Mouse (Mus musculus): ENCODE measurements at regions not wholly inside any gene's neighbourhood (a gene's known extent, or its start where the extent isn't known, plus 50 kb on each side); places are given as distances from the start of the nearest gene placed in this dataset.

GRCm38 (mm10) chr9:78775462-78775861 is 160.1 kb downstream of the Cd109 start:
- Histone ChIP-seq H3K9me3 (replicated peaks; ENCODE audit: low read length) (no peaks in the 10 kb centered on the region), H3K27ac (ENCODE audit: insufficient read depth, low read depth) (no peak overlapping the region), H3K79me2 (replicated peaks; ENCODE audit: control insufficient read depth, extremely low read depth, insufficient read depth, poor library complexity, severe bottlenecking) (no peaks in the 10 kb centered on the region), H3K36me3 (replicated peaks in 1 of 2; ENCODE audit: control insufficient read depth in 1 of 2, insufficient read depth in 1 of 2, low read length in 1 of 2) (no peaks in the 10 kb centered on the region), H3K9ac (ENCODE audit: insufficient read depth, low read depth) (no peak overlapping the region), H3K4me3 (replicated peaks in 1 of 3; ENCODE audit: low read depth in 2 of 3, low read length in 2 of 3, poor library complexity in 1 of 3) (no peak overlapping the region), H3K4me2 (ENCODE audit: insufficient read depth, low read depth, poor library complexity, severe bottlenecking) (no peak overlapping the region), H3K4me1 (ENCODE audit: control insufficient read depth in 1 of 2, insufficient read depth in 2 of 2) (peaks cover 0 to 5% of the 10 kb centered on the region in 2 experiments; a peak in 1 of 4 replicates), H3K27me3 (replicated peaks) (no peaks in the 10 kb centered on the region)
- dilution Hi-C loops (cut with MboI; ENCODE audit: extremely low pct_ligation_motif_present, extremely low pct_unique_long_range_greater_than_20kb, low sequenced_read_pairs) (no loop called here), in situ Hi-C loops (cut with MboI; ENCODE audit: low pct_ligation_motif_present, low pct_unique_long_range_greater_than_20kb, low sequenced_read_pairs) (loop anchor here (25.0 kb wide), 1 partner anchor 262 kb away; no protein-coding TSS in a partner anchor)
- TF ChIP-seq PAX5 (IDR thresholded peaks at IDR 0.05; ENCODE audit: low read length) (no peak), E2F4 (IDR thresholded peaks at IDR 0.05; ENCODE audit: insufficient replicate concordance, low read depth, low read length) (no peak), ETS1 (conservative IDR thresholded peaks at IDR 0.05; ENCODE audit: low read depth, low read length) (no peak), SMC3 (IDR thresholded peaks at IDR 0.05; ENCODE audit: low read depth, low read length) (peak; percentile 63), CTCF (conservative IDR thresholded peaks at IDR 0.05 in 1 of 2, IDR thresholded peaks at IDR 0.05 in 1 of 2; ENCODE audit: low read depth in 2 of 2, low read length in 2 of 2) (peak; percentile 66 to 83), UBTF (IDR thresholded peaks at IDR 0.05; ENCODE audit: low read depth, low read length) (no peak), GABPA (IDR thresholded peaks at IDR 0.05; ENCODE audit: insufficient replicate concordance, low read depth, low read length) (no peak), POLR2AphosphoS2 (IDR thresholded peaks at IDR 0.05; ENCODE audit: low read depth, low read length) (no peak), RAD21 (IDR thresholded peaks at IDR 0.05; ENCODE audit: low read depth, low read length) (peak; percentile 80), CHD1 (IDR thresholded peaks at IDR 0.05; ENCODE audit: low read depth, low read length) (no peak), MEF2A (IDR thresholded peaks at IDR 0.05; ENCODE audit: borderline replicate concordance, low read depth, low read length) (no peak), IRF4 (IDR thresholded peaks at IDR 0.05; ENCODE audit: low read depth, low read length) (no peak)
- peak; percentile 61 for DNase-seq (ENCODE audit: extremely low read depth)

GRCm38 (mm10) chr9:78780595-78780994 is 165.2 kb downstream of the Cd109 start:
- H3K9me3 ChIP-seq (replicated peaks; ENCODE audit: low read length) = no peaks in the 10 kb centered on the region
- no peak overlapping the region for H3K4me3 ChIP-seq (replicated peaks in 1 of 3; ENCODE audit: low read depth in 2 of 3, low read length in 2 of 3, poor library complexity in 1 of 3)
- no peak overlapping the region for H3K4me2 ChIP-seq (ENCODE audit: insufficient read depth, low read depth, poor library complexity, severe bottlenecking)
- in situ Hi-C loops (cut with MboI; ENCODE audit: low pct_ligation_motif_present, low pct_unique_long_range_greater_than_20kb, low sequenced_read_pairs) = loop anchor here (25.0 kb wide), 1 partner anchor 257 kb away; no protein-coding TSS in a partner anchor
- dilution Hi-C loops (cut with MboI; ENCODE audit: extremely low pct_ligation_motif_present, extremely low pct_unique_long_range_greater_than_20kb, low sequenced_read_pairs) = no loop called here
- H3K27ac ChIP-seq (ENCODE audit: insufficient read depth, low read depth) = no peak overlapping the region
- no peaks in the 10 kb centered on the region for H3K27me3 ChIP-seq (replicated peaks)
- DNase-seq (ENCODE audit: extremely low read depth) = no peak
- H3K4me1 ChIP-seq (ENCODE audit: control insufficient read depth in 1 of 2, insufficient read depth in 2 of 2) = peaks cover under 1 to 9% of the 10 kb centered on the region in 2 experiments; a peak in 1 of 4 replicates
- peak; percentile 47; the same call in 1 of the 2 replicates for TF ChIP-seq JUN (IDR thresholded peaks at IDR 0.05; ENCODE audit: insufficient read depth, low read depth, low read length)
- 0 out of 2 replicates have a peak, but pooled peaks have one; percentile 16 for TF ChIP-seq IRF4 (IDR thresholded peaks at IDR 0.05; ENCODE audit: low read depth, low read length)
- no peak for TF ChIP-seq NELFE (IDR thresholded peaks at IDR 0.05; ENCODE audit: low read depth, low read length)
- peak; percentile 57; the same call in 1 of the 2 replicates for TF ChIP-seq ETS1 (conservative IDR thresholded peaks at IDR 0.05; ENCODE audit: low read depth, low read length)
- TF ChIP-seq MEF2A (IDR thresholded peaks at IDR 0.05; ENCODE audit: borderline replicate concordance, low read depth, low read length) = 0 out of 2 replicates have a peak, but pooled peaks have one; percentile 36
- no peak for TF ChIP-seq SMC3 (IDR thresholded peaks at IDR 0.05; ENCODE audit: low read depth, low read length)
- TF ChIP-seq EP300 (IDR thresholded peaks at IDR 0.05; ENCODE audit: low read length) = peak; percentile 77
- no peaks in the 10 kb centered on the region for H3K36me3 ChIP-seq (replicated peaks in 1 of 2; ENCODE audit: control insufficient read depth in 1 of 2, insufficient read depth in 1 of 2, low read length in 1 of 2)
- no peaks in the 10 kb centered on the region for H3K79me2 ChIP-seq (replicated peaks; ENCODE audit: control insufficient read depth, extremely low read depth, insufficient read depth, poor library complexity, severe bottlenecking)
- H3K9ac ChIP-seq (ENCODE audit: insufficient read depth, low read depth) = no peak overlapping the region
